Mouse (Mus musculus) myocyte (in vitro differentiated cells): ENCODE results near the gene Hspb7. TPM values are rescaled to one million over a fixed set of nuclear protein-coding genes. Genes with fewer than 3 reads are reported as not detected.

Experiments
- H3K27me3 ChIP-seq: one replicate; pipeline ENCODE4 v1.6.1; 2011; ENCODE audit not compliant: control insufficient read depth, insufficient read depth, insufficient read length
- H3K36me3 ChIP-seq: one replicate; pipeline ENCODE4 v1.6.1; 2011; ENCODE audit not compliant: control insufficient read depth, insufficient read depth
- H3K4me2 ChIP-seq: one replicate; pipeline ENCODE4 v1.6.1; 2011; ENCODE audit warnings: low read depth, control low read depth
- H3K4me3 ChIP-seq: one replicate; pipeline ENCODE4 v1.5.1; 2011; ENCODE audit warnings: mild to moderate bottlenecking, control low read depth, moderate library complexity
- H3K79me2 ChIP-seq: one replicate; pipeline ENCODE4 v1.6.1; 2011; ENCODE audit not compliant: control insufficient read depth, insufficient read depth
- H3ac ChIP-seq: one replicate; pipeline ENCODE4 v1.6.1; 2011; ENCODE audit not compliant: control insufficient read depth, insufficient read length
- CEBPB ChIP-seq: IDR thresholded peaks from 2 replicates; pipeline ENCODE4 v1.6.1; 2011; ENCODE audit warnings: mild to moderate bottlenecking, moderate library complexity; ENCODE audit not compliant: poor library complexity, insufficient read depth, severe bottlenecking
- E2F4 ChIP-seq: IDR thresholded peaks from one replicate; pipeline ENCODE4 v1.6.1; 2011; ENCODE audit warnings: mild to moderate bottlenecking, control low read depth, moderate library complexity; ENCODE audit not compliant: insufficient read depth
- MAX ChIP-seq: IDR thresholded peaks from one replicate; pipeline ENCODE4 v1.6.1; 2011; ENCODE audit warnings: low read depth, mild to moderate bottlenecking, control low read depth
- MYOD1 ChIP-seq, 3 experiments: IDR thresholded peaks; one replicate each; pipeline ENCODE4 v1.6.1; 2011; ENCODE audit warnings: control low read depth in 2 of 3, low read depth in 2 of 3, mild to moderate bottlenecking in 2 of 3, moderate library complexity in 1 of 3; ENCODE audit not compliant: insufficient read length in 2 of 3, control insufficient read depth in 1 of 3
- MYOG ChIP-seq, 3 experiments: IDR thresholded peaks; one replicate each; pipeline ENCODE4 v1.6.1; 2011; ENCODE audit warnings: control low read depth in 2 of 3, low read depth in 2 of 3, mild to moderate bottlenecking in 2 of 3; ENCODE audit not compliant: insufficient read length in 2 of 3, control insufficient read depth in 1 of 3, insufficient read depth in 1 of 3
- POLR2A ChIP-seq: IDR thresholded peaks from one replicate; pipeline ENCODE4 v1.6.1; 2011; ENCODE audit warnings: low read depth, mild to moderate bottlenecking, control low read depth, moderate library complexity; ENCODE audit not compliant: insufficient read length
- POLR2AphosphoS2 ChIP-seq: IDR thresholded peaks from one replicate; pipeline ENCODE4 v1.6.1; 2011; ENCODE audit warnings: low read depth, control low read depth; ENCODE audit not compliant: insufficient read length
- REST ChIP-seq: IDR thresholded peaks from one replicate; pipeline ENCODE4 v1.6.1; 2011; ENCODE audit warnings: mild to moderate bottlenecking, control low read depth, moderate library complexity; ENCODE audit not compliant: insufficient read depth, insufficient read length
- SRF ChIP-seq: IDR thresholded peaks from one replicate; pipeline ENCODE4 v1.6.1; 2011; ENCODE audit warnings: low read depth; ENCODE audit not compliant: control insufficient read depth, insufficient read length
- TCF12 ChIP-seq: IDR thresholded peaks from one replicate; pipeline ENCODE4 v1.6.1; 2011; ENCODE audit warnings: mild to moderate bottlenecking, control low read depth; ENCODE audit not compliant: poor library complexity, insufficient read depth, severe bottlenecking
- TCF3 ChIP-seq: IDR thresholded peaks from one replicate; pipeline ENCODE4 v1.6.1; 2011; ENCODE audit warnings: low read depth, control low read depth; ENCODE audit not compliant: insufficient read length
- USF1 ChIP-seq: IDR thresholded peaks from one replicate; pipeline ENCODE4 v1.6.1; 2011; ENCODE audit warnings: low read depth, mild to moderate bottlenecking, control low read depth, moderate library complexity
- polyA plus RNA-seq: library from polyadenylated mRNA; unstranded; fragments of >200 nt; fragmentation: generic; extraction: Trizol; gene quantifications from one replicate; pipeline ENCODE4 v1.2.1, GENCODE M21; 2012; ENCODE audit warnings: missing spikeins

Hspb7 gene
- polyA plus RNA-seq, 1 experiment: 31.1 TPM

DNA sequence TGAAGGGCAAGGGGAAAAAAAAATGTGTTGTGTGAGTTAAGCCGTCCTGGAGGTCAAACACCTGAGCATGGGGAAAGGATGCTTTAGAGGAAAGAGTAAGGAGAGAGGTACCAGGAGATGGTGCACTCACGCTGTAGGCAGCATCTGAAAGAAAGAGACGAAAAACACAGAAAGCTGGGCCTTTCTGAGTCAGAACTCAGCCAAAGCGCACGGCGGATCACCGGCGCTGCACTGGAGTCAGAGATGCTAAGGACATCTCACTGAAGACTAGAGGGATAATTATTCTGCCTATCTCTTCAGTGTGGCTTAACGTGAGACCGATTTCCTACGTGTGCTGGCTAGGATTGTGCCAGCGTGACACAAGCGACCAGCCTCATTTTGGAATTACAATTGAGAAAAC is 7.3 kb downstream of the Hspb7 start:
- H3K27me3 ChIP-seq: no peaks in the 10 kb centered on the region
- no peak overlapping the region for H3K4me2 ChIP-seq
- H3ac ChIP-seq: no peak overlapping the region
- H3K4me3 ChIP-seq: no peak overlapping the region
- no peak for TF ChIP-seq CEBPB
- TF ChIP-seq E2F4: no peak
- TF ChIP-seq MYOG (IDR thresholded peaks at IDR 0.05; ENCODE audit: control insufficient read depth in 1 of 3, insufficient read depth in 1 of 3, insufficient read length in 2 of 3, low read depth in 2 of 3): no peak
- TF ChIP-seq REST: no peak
- no peak for TF ChIP-seq MYOD1 (IDR thresholded peaks at IDR 0.05; ENCODE audit: control insufficient read depth in 1 of 3, insufficient read length in 2 of 3, low read depth in 2 of 3)
- TF ChIP-seq POLR2AphosphoS2: no peak
- TF ChIP-seq TCF3: no peak
- no peaks in the 10 kb centered on the region for H3K36me3 ChIP-seq
- H3K79me2 ChIP-seq: no peaks in the 10 kb centered on the region

DNA sequence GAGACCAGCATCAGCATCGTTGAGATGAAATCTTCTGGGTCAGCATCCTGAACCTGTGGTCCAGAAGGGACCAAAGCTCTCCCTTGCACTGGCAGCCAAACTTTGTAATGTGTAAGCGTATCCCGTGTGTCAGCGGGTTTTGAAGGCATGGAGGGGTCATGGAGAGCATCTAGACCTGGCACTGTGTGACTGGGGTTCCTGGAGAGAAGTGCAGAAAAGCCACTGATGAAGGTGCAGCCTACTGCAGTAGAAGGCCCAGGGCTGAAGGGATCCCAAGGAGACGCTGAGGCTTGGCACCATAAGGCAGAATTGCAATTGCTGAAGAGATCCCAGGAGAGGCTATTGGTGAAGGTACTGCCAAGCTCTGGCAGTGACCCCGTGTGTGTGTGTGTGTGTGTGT is 8.8 kb downstream of the Hspb7 start:
- Histone ChIP-seq H3ac (no peak overlapping the region), H3K4me3 (no peak overlapping the region), H3K36me3 (no peaks in the 10 kb centered on the region), H3K79me2 (no peaks in the 10 kb centered on the region), H3K27me3 (no peaks in the 10 kb centered on the region), H3K4me2 (no peak overlapping the region)
- no peak for TF ChIP-seq REST
- TF ChIP-seq POLR2AphosphoS2: no peak
- TF ChIP-seq SRF: no peak
- no peak for TF ChIP-seq POLR2A
- TF ChIP-seq USF1: no peak
- TF ChIP-seq CEBPB: no peak
- no peak for TF ChIP-seq TCF12
- TF ChIP-seq MYOG (IDR thresholded peaks at IDR 0.05; ENCODE audit: control insufficient read depth in 1 of 3, insufficient read depth in 1 of 3, insufficient read length in 2 of 3, low read depth in 2 of 3): no peak
- no peak for TF ChIP-seq MAX
- TF ChIP-seq MYOD1 (IDR thresholded peaks at IDR 0.05; ENCODE audit: control insufficient read depth in 1 of 3, insufficient read length in 2 of 3, low read depth in 2 of 3): no peak

GRCm38 (mm10) chr4:141429847-141430246 is 9.3 kb downstream of the Hspb7 start:
- H3K27me3 ChIP-seq: no peaks in the 10 kb centered on the region
- H3ac ChIP-seq: no peak overlapping the region
- H3K36me3 ChIP-seq: no peaks in the 10 kb centered on the region
- H3K4me2 ChIP-seq: no peak overlapping the region
- no peak overlapping the region for H3K4me3 ChIP-seq
- H3K79me2 ChIP-seq: no peaks in the 10 kb centered on the region
- TF ChIP-seq POLR2AphosphoS2 (no peak), REST (no peak), MAX (no peak), MYOD1 (IDR thresholded peaks at IDR 0.05; ENCODE audit: control insufficient read depth in 1 of 3, insufficient read length in 2 of 3, low read depth in 2 of 3) (no peak), MYOG (IDR thresholded peaks at IDR 0.05; ENCODE audit: control insufficient read depth in 1 of 3, insufficient read depth in 1 of 3, insufficient read length in 2 of 3, low read depth in 2 of 3) (no peak), SRF (no peak), USF1 (no peak), CEBPB (no peak), TCF3 (no peak), TCF12 (no peak), E2F4 (no peak), POLR2A (no peak)

DNA sequence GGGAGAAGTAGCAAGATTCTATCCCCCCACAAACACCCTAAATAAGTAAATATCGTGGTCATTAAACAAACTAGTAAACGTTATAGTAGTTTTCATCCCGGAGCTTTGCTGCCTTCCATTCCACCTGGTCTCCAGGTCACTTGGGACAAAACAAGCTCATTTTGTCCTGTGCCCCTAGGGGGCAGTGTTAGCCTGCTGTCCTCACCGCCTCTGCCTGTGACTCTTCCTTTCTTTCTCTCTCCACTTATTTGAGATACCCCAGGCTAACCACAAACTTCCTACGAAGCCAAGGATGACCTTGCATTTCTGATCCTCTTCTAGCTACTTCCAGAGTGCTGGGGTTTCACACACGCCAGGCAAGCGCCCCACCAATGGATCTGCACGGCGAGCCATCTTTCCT is 10.4 kb downstream of the Hspb7 start:
- no peaks in the 10 kb centered on the region for H3K36me3 ChIP-seq
- no peak overlapping the region for H3K4me3 ChIP-seq
- no peak overlapping the region for H3ac ChIP-seq
- no peaks in the 10 kb centered on the region for H3K79me2 ChIP-seq
- no peak overlapping the region for H3K4me2 ChIP-seq
- TF ChIP-seq E2F4 (no peak), TCF12 (no peak), MAX (no peak), CEBPB (no peak), SRF (no peak), REST (no peak), POLR2AphosphoS2 (no peak), POLR2A (no peak), USF1 (no peak), MYOG (IDR thresholded peaks at IDR 0.05; ENCODE audit: control insufficient read depth in 1 of 3, insufficient read depth in 1 of 3, insufficient read length in 2 of 3, low read depth in 2 of 3) (no peak), TCF3 (no peak), MYOD1 (IDR thresholded peaks at IDR 0.05; ENCODE audit: control insufficient read depth in 1 of 3, insufficient read length in 2 of 3, low read depth in 2 of 3) (no peak)
- no peaks in the 10 kb centered on the region for H3K27me3 ChIP-seq

GRCm38 (mm10) chr4:141432666-141433065 is 12.1 kb downstream of the Hspb7 start:
- TF ChIP-seq CEBPB: no peak
- no peak for TF ChIP-seq POLR2AphosphoS2
- no peak for TF ChIP-seq USF1
- TF ChIP-seq MYOG (IDR thresholded peaks at IDR 0.05; ENCODE audit: control insufficient read depth in 1 of 3, insufficient read depth in 1 of 3, insufficient read length in 2 of 3, low read depth in 2 of 3): no peak
- TF ChIP-seq TCF3: no peak
- TF ChIP-seq SRF: no peak
- no peak for TF ChIP-seq E2F4
- TF ChIP-seq POLR2A: no peak
- TF ChIP-seq MAX: no peak
- Histone ChIP-seq H3ac (no peak overlapping the region), H3K4me3 (no peak overlapping the region), H3K36me3 (no peaks in the 10 kb centered on the region), H3K79me2 (no peaks in the 10 kb centered on the region), H3K27me3 (no peaks in the 10 kb centered on the region), H3K4me2 (no peak overlapping the region)
